Mouse (Mus musculus) left cerebral cortex, adult 2 months (tissue): Measurements from ENCODE around the gene Tmem110. TPM values are rescaled to one million over a fixed set of nuclear protein-coding genes. Genes with fewer than 3 reads are reported as not detected.
A peak's percentile ranks its signal among the peaks of the same experiment; 100 is the strongest.

Experiments used
- DNase-seq, 2 experiments: peaks; one replicate each; pipeline ENCODE4 v3.0.0; 2021 to 2022; ENCODE audit warnings: low spot score in 2 of 2, mixed read lengths in 1 of 2; ENCODE audit errors: extremely low spot score in 1 of 2
- H3K27ac ChIP-seq: fragments of 200-600 bp; 2 replicates; pipeline ENCODE4 v1.8.1; 2022
- H3K4me3 ChIP-seq: fragments of 200-600 bp; 2 replicates; pipeline ENCODE4 v1.8.1; 2022
- CTCF ChIP-seq: fragments of 200-600 bp; IDR thresholded peaks from 2 replicates; pipeline ENCODE4 v1.8.1; 2022; ENCODE audit warnings: antibody characterized with exemption, mild to moderate bottlenecking, moderate library complexity
- intact Hi-C: fragments of 180-260 bp; cut with DNase I; formaldehyde crosslinking; loops from one replicate; pipeline ENCODE4 v1.15.1; 2025
- total RNA-seq, 2 experiments: library from RNA; stranded (reverse); gene quantifications; 2 replicates each; pipeline ENCODE4 v1.2.3; 2021

Gene Tmem110
- total RNA-seq, 2 experiments from 2014 or later: 22.9 to 24.1 TPM

- DNase-seq: no peak
- no peak for TF ChIP-seq CTCF
- Histone ChIP-seq H3K27ac (no peak overlapping the region), H3K4me3 (no peak overlapping the region)
- intact Hi-C loops: loop anchor here (5.0 kb wide), 2 partner anchors 38 to 113 kb away; partner anchors contain the start of gene Itih1
Observed at GRCm38 (mm10) chr14:30828635-30829460, 3.5 kb downstream of the Tmem110 start.

- Histone ChIP-seq H3K27ac (no peak overlapping the region), H3K4me3 (no peak overlapping the region)
- no peak for TF ChIP-seq CTCF
- no peak for DNase-seq
- intact Hi-C loops: no loop called here
Observed at GRCm38 (mm10) chr14:30837416-30837996, 12.1 kb downstream of the Tmem110 start.

GRCm38 (mm10) chr14:30843701-30844100 lies 18.3 kb downstream of the Tmem110 start:
- Histone ChIP-seq H3K27ac (no peak overlapping the region), H3K4me3 (no peak overlapping the region)
- intact Hi-C loops: no loop called here
- no peak for TF ChIP-seq CTCF
- no peak for DNase-seq

GRCm38 (mm10) chr14:30850504-30850903 lies 25.1 kb downstream of the Tmem110 start:
- intact Hi-C loops: no loop called here
- DNase-seq: no peak
- no peak for TF ChIP-seq CTCF
- Histone ChIP-seq H3K4me3 (no peak overlapping the region), H3K27ac (no peak overlapping the region)

GRCm38 (mm10) chr14:30852325-30852724 lies 26.9 kb downstream of the Tmem110 start:
- intact Hi-C loops: no loop called here

GRCm38 (mm10) chr14:30855316-30855715 lies 29.9 kb downstream of the Tmem110 start:
- intact Hi-C loops: no loop called here

More at GRCm38 (mm10) chr14:30852325-30852724, 26.9 kb downstream of the Tmem110 start:
- no peak overlapping the region for H3K27ac ChIP-seq
- no peak for TF ChIP-seq CTCF
- DNase-seq: no peak
- H3K4me3 ChIP-seq: no peak overlapping the region

GRCm38 (mm10) chr14:30856885-30857507 lies 31.6 kb downstream of the Tmem110 start:
- intact Hi-C loops: no loop called here
- H3K27ac ChIP-seq: 0 out of 2 replicates have a peak overlapping the region, but pooled peaks have one; percentile 38
- no peak for DNase-seq
- TF ChIP-seq CTCF: no peak
- H3K4me3 ChIP-seq: no peak overlapping the region

More at GRCm38 (mm10) chr14:30855316-30855715, 29.9 kb downstream of the Tmem110 start:
- no peak for TF ChIP-seq CTCF
- H3K27ac ChIP-seq: no peak overlapping the region
- H3K4me3 ChIP-seq: no peak overlapping the region
- no peak for DNase-seq

- TF ChIP-seq CTCF: peak; percentile 43
- DNase-seq: no peak
Observed at GRCm38 (mm10) chr14:30857990-30858389, 32.6 kb downstream of the Tmem110 start.

GRCm38 (mm10) chr14:30861421-30862125 lies 36.2 kb downstream of the Tmem110 start:
- no peak overlapping the region for H3K27ac ChIP-seq
- no peak overlapping the region for H3K4me3 ChIP-seq
- intact Hi-C loops: loop anchor here (10.0 kb wide), 2 partner anchors 147 to 267 kb away; partner anchors contain the start of gene Sfmbt1
- TF ChIP-seq CTCF: no peak
- DNase-seq: no peak

More at GRCm38 (mm10) chr14:30857990-30858389, 32.6 kb downstream of the Tmem110 start:
- Histone ChIP-seq H3K4me3 (no peak overlapping the region), H3K27ac (no peak overlapping the region)
- intact Hi-C loops: no loop called here

- no peak for DNase-seq
- Histone ChIP-seq H3K27ac (no peak overlapping the region), H3K4me3 (no peak overlapping the region)
- intact Hi-C loops: loop anchor here (10.0 kb wide), 2 partner anchors 148 to 268 kb away; partner anchors contain the start of gene Sfmbt1
- no peak for TF ChIP-seq CTCF
Observed at GRCm38 (mm10) chr14:30862368-30862767, 37.0 kb downstream of the Tmem110 start.

- Histone ChIP-seq H3K27ac (no peak overlapping the region), H3K4me3 (no peak overlapping the region)
- no peak for DNase-seq
- intact Hi-C loops: loop anchor here (5.0 to 10.0 kb wide), 3 partner anchors 38 to 271 kb away; partner anchors contain the start of genes Sfmbt1 and Tmem110
- peak; percentile 56 for TF ChIP-seq CTCF
Observed at GRCm38 (mm10) chr14:30865311-30865710, 39.9 kb downstream of the Tmem110 start.
